Mouse (Mus musculus) layer of hippocampus, adult 9-10 months (tissue): ENCODE results near the gene Prps1l3.
A peak's percentile ranks its signal among the peaks of the same experiment; 100 is the strongest.
"Not testable (repeated sequence)": the region's sequence is repeated elsewhere in the genome, so short reads cannot be mapped to it uniquely, and the experiment has no call there.

Source experiments
- DNase-seq: peaks from one replicate; pipeline ENCODE4 v3.0.0; 2022; ENCODE audit warnings: low spot score

Prps1l3 gene

GRCm38 (mm10) chr12:57230192-57230706 lies at the start of gene Prps1l3, which contains the start of gene Mipol1:
Gene Prps1l3, plus strand, starts transcription at chr12:57230412.
Gene Mipol1, plus strand, starts transcription at chr12:57230427.
- peak; percentile 61 for DNase-seq

- DNase-seq, result no peak
Measured at GRCm38 (mm10) chr12:57184401-57185147, 45.6 kb upstream of the Prps1l3 start.

DNA sequence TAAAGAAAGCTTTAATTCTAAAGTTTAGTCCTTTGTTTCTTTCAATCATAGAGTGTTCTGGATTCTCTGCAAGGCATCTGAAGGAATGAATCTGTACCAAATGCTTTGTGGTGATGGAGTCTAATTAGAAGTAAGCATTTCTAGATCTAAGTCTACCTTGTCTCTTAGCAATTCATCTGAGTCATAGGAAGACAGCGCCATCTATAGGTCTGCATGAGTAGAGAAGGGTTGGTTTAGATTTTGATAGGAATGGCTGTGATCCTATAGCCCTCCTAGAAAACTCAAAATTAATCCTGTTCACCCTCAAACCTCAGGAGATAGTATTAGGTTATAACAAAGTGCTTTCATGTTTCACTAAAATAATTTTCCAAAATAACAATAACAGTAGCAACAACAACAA lies 44.7 kb upstream of the Prps1l3 start:
- no peak for DNase-seq

- DNase-seq, result no peak
Measured at GRCm38 (mm10) chr12:57186126-57186525, 44.1 kb upstream of the Prps1l3 start.

DNA sequence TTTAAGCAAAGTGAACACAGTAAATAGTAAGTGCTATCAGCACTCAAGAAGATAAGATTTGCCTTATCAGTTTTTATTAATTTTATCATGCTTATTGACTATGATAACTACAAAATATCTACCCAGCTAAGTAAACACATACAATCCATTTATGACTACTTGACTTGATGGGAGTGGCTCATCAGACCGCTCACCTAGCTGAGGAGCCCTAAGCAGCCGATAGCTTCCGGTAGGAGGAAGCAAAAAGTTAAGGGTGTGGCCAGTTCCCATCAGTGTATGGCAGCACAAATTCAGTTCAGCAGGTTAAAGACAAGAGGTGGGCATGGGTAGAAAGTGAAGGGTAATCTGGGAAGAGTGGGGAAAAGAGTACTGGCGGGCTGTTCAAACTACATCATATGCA lies 43.2 kb upstream of the Prps1l3 start:
- no peak for DNase-seq

- DNase-seq, result no peak
Measured at GRCm38 (mm10) chr12:57194609-57195008, 35.6 kb upstream of the Prps1l3 start.

DNA sequence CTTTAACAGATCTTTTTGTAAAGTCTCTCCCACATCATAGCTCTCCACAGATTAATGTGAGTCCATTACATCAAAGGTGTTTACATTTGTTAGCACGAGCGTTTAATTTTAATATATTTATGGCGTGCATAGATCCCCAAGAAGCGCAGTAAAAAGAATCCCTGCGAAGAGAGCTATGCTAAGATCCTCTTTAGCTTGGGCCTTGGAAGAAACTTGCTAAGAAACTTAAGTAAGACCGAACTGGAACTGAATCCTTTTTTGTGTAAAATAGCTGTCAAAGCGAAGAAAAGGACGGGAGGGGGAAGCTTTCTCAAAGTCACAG lies 34.0 kb upstream of the Prps1l3 start:
- DNase-seq, result no peak

- no peak for DNase-seq
Measured at GRCm38 (mm10) chr12:57196608-57197362, 33.4 kb upstream of the Prps1l3 start.

GRCm38 (mm10) chr12:57197363-57198026 lies 32.7 kb upstream of the Prps1l3 start, which contains the start of gene Slc25a21:
Gene Slc25a21, minus strand, starts transcription at chr12:57197472.
- no peak for DNase-seq

DNA sequence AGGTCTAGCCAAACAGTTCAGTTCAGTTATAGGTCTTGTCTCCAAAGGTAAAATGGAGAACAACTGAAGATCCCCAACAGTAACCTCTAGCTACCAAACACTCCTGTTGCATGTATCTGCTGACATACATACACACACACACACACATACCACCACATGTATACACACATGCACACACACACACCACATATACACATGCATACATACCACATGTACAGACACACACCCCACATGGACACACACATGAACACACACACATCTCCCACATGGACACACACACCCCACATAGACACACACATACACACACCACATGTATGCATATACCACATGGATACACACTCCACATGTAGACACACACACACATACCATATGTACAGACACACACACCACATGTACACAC lies 31.9 kb upstream of the Prps1l3 start:
- no peak for DNase-seq

GRCm38 (mm10) chr12:57199427-57199826 lies 30.8 kb upstream of the Prps1l3 start:
- no peak for DNase-seq

DNA sequence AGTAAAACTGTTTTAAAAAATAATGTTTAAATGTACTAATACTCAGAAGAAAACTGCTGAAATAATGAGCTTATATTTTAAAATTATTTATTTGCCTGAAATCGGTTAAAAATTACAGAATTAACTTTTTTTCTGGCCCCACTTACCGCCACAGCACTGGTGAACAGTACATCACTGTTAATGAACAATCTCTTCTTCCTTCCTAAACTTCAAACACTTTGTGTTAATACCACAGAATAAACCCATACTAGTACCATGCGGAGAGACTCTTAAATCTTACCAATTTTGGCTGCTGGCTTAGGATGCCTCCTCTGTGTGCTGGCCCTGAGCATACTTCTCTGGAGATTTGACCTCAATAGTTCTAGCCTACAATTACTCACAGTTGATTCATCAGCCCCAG lies 28.3 kb upstream of the Prps1l3 start:
- DNase-seq, result no peak

DNA sequence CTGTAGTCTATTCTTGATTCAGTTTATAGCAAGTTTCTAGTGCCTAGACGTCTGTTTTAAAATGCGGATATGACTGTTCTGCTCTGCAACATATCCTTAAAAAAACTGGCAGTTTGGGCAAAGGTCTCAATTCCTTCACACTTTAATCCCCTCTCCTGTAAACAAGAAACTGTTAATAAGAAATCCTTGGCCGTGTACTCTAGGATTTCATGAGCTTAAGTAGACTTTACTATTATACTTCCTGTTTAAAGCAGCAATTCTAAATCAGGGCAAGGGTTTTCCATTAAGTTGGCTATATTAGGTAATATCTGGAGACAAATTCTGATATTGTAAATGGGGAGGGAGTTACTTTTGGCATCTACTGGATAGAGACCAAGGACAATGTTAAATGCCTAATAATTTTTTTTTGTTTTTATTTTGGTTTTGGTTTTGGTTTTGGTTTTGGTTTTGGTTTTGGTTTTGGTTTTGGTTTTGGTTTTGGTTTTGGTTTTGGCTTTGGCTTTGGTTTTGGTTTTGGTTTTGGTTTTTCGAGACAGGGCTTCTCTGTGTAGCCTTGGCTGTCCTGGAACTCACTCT lies 25.8 kb upstream of the Prps1l3 start:
- no peak for DNase-seq

DNA sequence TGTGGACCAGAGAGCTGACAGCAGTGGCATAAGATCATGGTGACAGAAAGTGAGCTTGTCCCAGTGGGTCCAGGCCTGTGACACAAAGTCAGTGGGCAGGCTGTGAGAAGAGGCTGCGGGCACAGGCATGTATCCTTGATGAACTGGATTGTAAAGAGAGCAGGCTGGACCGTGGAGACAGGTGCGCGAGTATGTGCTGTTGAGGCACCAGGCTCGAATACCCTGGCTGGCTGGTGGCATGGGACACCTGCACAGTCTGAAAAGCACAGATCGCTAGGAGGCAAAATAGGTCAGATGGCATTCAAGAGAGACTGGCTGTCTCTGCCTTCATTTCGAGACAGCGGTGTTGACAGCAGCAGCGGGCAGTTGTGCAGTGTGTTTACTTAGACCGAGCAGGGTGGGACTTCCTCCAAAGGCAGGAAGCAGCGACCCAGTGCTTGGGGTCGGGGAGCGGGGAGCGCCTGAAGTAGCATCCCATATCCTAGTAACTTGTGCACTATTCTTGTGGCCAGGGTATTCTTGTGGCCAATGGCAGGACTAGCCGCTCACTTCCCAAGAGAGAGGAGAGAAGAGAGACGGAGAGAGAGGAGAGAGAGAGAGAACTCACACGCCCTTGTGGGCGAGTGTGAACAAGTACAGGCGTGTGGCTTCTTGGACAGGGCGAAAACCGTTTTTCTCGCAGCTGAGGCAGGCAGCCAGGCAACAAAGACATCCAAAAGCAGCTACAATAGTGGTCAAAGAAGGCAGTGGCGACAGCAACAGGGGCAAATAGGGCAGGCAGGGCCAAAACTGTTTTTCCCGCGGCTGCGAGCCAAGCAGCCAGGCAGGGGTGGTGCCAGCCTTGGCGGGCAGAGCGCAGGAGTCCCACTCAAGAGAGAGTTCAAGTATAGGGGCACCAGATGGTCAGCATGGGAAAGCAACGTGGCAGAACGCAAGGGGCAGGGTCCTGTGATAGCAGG lies 18.6 kb upstream of the Prps1l3 start:
- no peak for DNase-seq

- not testable (repeated sequence) for DNase-seq
Measured at GRCm38 (mm10) chr12:57212463-57212862, 17.7 kb upstream of the Prps1l3 start.

GRCm38 (mm10) chr12:57226411-57226810 lies 3.8 kb upstream of the Prps1l3 start:
- DNase-seq, result no peak

GRCm38 (mm10) chr12:57227776-57228175 lies 2.4 kb upstream of the Prps1l3 start:
- no peak for DNase-seq

- no peak for DNase-seq
Measured at GRCm38 (mm10) chr12:57229703-57230102, 509 bp upstream of the Prps1l3 start.

DNA sequence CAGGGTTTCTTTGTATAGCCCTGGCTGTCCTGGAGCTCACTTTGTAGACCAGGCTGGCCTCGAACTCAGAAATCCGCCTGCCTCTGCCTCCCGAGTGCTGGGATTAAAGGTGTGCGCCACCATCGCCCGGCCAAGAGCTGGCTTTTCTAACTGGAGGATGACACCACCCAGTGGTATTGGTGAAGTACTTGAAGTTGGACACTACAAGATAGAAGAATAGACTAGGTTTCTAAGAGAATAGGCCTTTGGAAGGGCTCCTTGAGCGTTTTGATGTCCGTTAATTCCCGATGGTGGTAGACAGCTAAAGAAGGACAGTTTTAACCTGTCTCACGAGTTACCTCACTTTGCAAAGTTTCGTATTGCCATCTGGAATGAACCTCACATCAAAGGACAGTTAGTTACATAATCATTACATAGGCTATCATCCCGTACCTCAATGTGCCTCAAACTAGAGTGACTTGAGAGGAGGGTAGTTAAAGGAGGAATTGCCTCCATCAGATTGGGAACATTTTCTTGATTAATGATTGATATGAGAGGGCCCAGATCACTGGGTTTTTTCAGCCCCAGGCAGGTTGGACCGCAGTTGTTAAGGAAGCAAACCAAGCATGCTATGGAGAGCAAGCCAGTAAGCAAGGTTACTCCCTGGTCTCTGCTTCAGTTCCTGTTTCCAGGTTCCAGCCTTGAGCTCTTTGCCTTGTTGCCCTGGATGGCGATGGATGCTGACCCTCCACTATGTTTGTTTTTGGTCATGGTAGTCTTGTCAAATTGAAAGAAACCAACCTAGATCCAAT lies 1.1 kb downstream of the Prps1l3 start:
- no peak for DNase-seq

DNA sequence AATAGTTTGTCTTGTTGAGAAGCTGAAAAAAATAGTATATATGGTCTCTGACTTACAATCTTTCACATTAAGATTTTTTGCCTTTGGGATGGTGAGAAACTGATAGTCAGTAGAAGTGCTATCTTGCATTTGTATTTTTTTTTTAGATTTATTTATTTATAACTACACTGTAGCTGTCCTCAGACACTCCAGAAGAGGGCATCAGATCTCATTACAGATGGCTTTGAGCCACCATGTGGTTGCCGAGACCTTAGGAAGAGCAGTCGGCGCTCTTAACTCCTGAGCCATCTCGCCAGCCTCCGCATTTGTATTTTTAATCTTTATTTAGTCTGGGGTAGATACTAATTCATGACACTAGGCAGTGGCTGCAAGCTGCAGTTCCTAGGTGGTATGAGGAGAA lies 3.2 kb downstream of the Prps1l3 start:
- no peak for DNase-seq
